Mouse (Mus musculus) urinary bladder, postnatal 14 days (tissue): Measurements from ENCODE around the gene Galnt10.

Source experiments
- DNase-seq: peaks from one replicate; pipeline ENCODE4 v3.0.0; 2021; ENCODE audit warnings: low spot score

Galnt10 gene

GRCm38 (mm10) chr11:57727303-57727969 lies 82.2 kb downstream of the Galnt10 start:
- DNase-seq: no peak

GRCm38 (mm10) chr11:57732410-57733281 lies 87.4 kb downstream of the Galnt10 start:
- no peak for DNase-seq

- DNase-seq: peak; percentile 9
These were observed 102.2 kb downstream of the Galnt10 start for GRCm38 (mm10) chr11:57747294-57748080.

- DNase-seq: no peak
These were observed 108.4 kb downstream of the Galnt10 start for GRCm38 (mm10) chr11:57753538-57754203.

GRCm38 (mm10) chr11:57758621-57759020 lies 113.4 kb downstream of the Galnt10 start:
- no peak for DNase-seq

- no peak for DNase-seq
These were observed 115.3 kb downstream of the Galnt10 start for GRCm38 (mm10) chr11:57760509-57761058.

GRCm38 (mm10) chr11:57761347-57761746 lies 116.1 kb downstream of the Galnt10 start:
- DNase-seq: no peak

GRCm38 (mm10) chr11:57764124-57764523 lies 118.9 kb downstream of the Galnt10 start:
- no peak for DNase-seq

GRCm38 (mm10) chr11:57766617-57767016 lies 121.4 kb downstream of the Galnt10 start:
- no peak for DNase-seq

GRCm38 (mm10) chr11:57767171-57767570 lies 121.9 kb downstream of the Galnt10 start:
- DNase-seq: no peak

GRCm38 (mm10) chr11:57770776-57771175 lies 125.5 kb downstream of the Galnt10 start:
- no peak for DNase-seq

- DNase-seq: no peak
These were observed 126.4 kb downstream of the Galnt10 start for GRCm38 (mm10) chr11:57771676-57772075.

GRCm38 (mm10) chr11:57773479-57773878 lies 128.2 kb downstream of the Galnt10 start:
- DNase-seq: no peak

GRCm38 (mm10) chr11:57773936-57774335 lies 128.7 kb downstream of the Galnt10 start:
- no peak for DNase-seq

GRCm38 (mm10) chr11:57775868-57776267 lies 130.6 kb downstream of the Galnt10 start:
- DNase-seq: no peak

GRCm38 (mm10) chr11:57776546-57776945 lies 131.3 kb downstream of the Galnt10 start:
- DNase-seq: no peak

- DNase-seq: peak; percentile 45
These were observed 133.1 kb downstream of the Galnt10 start for GRCm38 (mm10) chr11:57778349-57778748.

- DNase-seq: no peak
These were observed 134.6 kb downstream of the Galnt10 start for GRCm38 (mm10) chr11:57779824-57780223.

- DNase-seq: peak; percentile 33
These were observed 141.6 kb downstream of the Galnt10 start for GRCm38 (mm10) chr11:57786616-57787418.

GRCm38 (mm10) chr11:57787913-57788312 lies 142.7 kb downstream of the Galnt10 start:
- DNase-seq: peak; percentile 58
